Mouse (Mus musculus): ENCODE results near the gene Kcnmb2.

The Kcnmb2 gene

GRCm38 (mm10) chr3:32144194-32144593 is 241.9 kb downstream of the Kcnmb2 start:
- no peak for DNase-seq (ENCODE audit: low spot score)

GRCm38 (mm10) chr3:32144655-32145054 is 242.3 kb downstream of the Kcnmb2 start:
- DNase-seq (ENCODE audit: low spot score): no peak

GRCm38 (mm10) chr3:32147739-32148138 is 245.4 kb downstream of the Kcnmb2 start:
- no peak for DNase-seq (ENCODE audit: low spot score)

GRCm38 (mm10) chr3:32149851-32150570 is 247.7 kb downstream of the Kcnmb2 start:
- no peak for DNase-seq (ENCODE audit: low spot score)

- no peak for DNase-seq (ENCODE audit: low spot score)
Measured at GRCm38 (mm10) chr3:32180519-32180918, 278.2 kb downstream of the Kcnmb2 start.

- DNase-seq (ENCODE audit: low spot score): peak; percentile 7
Measured at GRCm38 (mm10) chr3:32185855-32186522, 283.7 kb downstream of the Kcnmb2 start.

- peak; percentile 89 for DNase-seq (ENCODE audit: low spot score)
Measured at GRCm38 (mm10) chr3:32188521-32188920, 286.2 kb downstream of the Kcnmb2 start.

GRCm38 (mm10) chr3:32188955-32189354 is 286.6 kb downstream of the Kcnmb2 start:
- peak; percentile 28 for DNase-seq (ENCODE audit: low spot score)

- no peak for DNase-seq (ENCODE audit: low spot score)
Measured at GRCm38 (mm10) chr3:32189956-32190355, 287.6 kb downstream of the Kcnmb2 start.

- no peak for DNase-seq (ENCODE audit: low spot score)
Measured at GRCm38 (mm10) chr3:32194014-32194413, 291.7 kb downstream of the Kcnmb2 start.

GRCm38 (mm10) chr3:32226755-32227154 is 324.4 kb downstream of the Kcnmb2 start:
- no peak for DNase-seq (ENCODE audit: low spot score)

GRCm38 (mm10) chr3:32236766-32237165 is 334.5 kb downstream of the Kcnmb2 start:
- DNase-seq (ENCODE audit: low spot score): no peak
